Mouse (Mus musculus) forebrain, embryonic 13.5 days (tissue): ENCODE data around the gene Itgb3. TPM values are rescaled to one million over a fixed set of nuclear protein-coding genes. Genes with fewer than 3 reads are reported as not detected.
"Not testable (repeated sequence)": the region's sequence is repeated elsewhere in the genome, so short reads cannot be mapped to it uniquely, and the experiment has no call there.

Experiments used
- ATAC-seq: fragments of 200-750 bp; cut with Nextera tagmentation; 2 replicates; pipeline ENCODE4 v1.8.0; 2017
- H3K27ac ChIP-seq: fragments of 300-500 bp; sonication (generic); 2 replicates; pipeline ENCODE4 v1.5.1; 2015; ENCODE audit warnings: inconsistent platforms, mild to moderate bottlenecking, moderate library complexity
- H3K27me3 ChIP-seq: fragments of 300-500 bp; sonication (generic); 2 replicates; pipeline ENCODE4 v1.6.1; 2015; ENCODE audit warnings: mild to moderate bottlenecking, inconsistent platforms
- H3K36me3 ChIP-seq: fragments of 300-500 bp; sonication (generic); 2 replicates; pipeline ENCODE4 v1.6.1; 2015; ENCODE audit warnings: mild to moderate bottlenecking, inconsistent platforms; ENCODE audit not compliant: poor library complexity, severe bottlenecking
- H3K4me1 ChIP-seq: fragments of 300-500 bp; sonication (generic); 2 replicates; pipeline ENCODE4 v1.6.1; 2015; ENCODE audit warnings: inconsistent platforms
- H3K4me2 ChIP-seq: fragments of 300-500 bp; sonication (generic); 2 replicates; pipeline ENCODE4 v1.6.1; 2015; ENCODE audit warnings: inconsistent platforms, mild to moderate bottlenecking, moderate library complexity
- H3K4me3 ChIP-seq: fragments of 300-500 bp; sonication (generic); 2 replicates; pipeline ENCODE4 v1.5.1; 2015; ENCODE audit warnings: mild to moderate bottlenecking, inconsistent platforms
- H3K9ac ChIP-seq: fragments of 300-500 bp; sonication (generic); 2 replicates; pipeline ENCODE4 v1.6.1; 2015; ENCODE audit warnings: mild to moderate bottlenecking, inconsistent platforms
- H3K9me3 ChIP-seq: fragments of 300-500 bp; sonication (generic); replicated peaks from 2 replicates; pipeline ENCODE4 v1.6.1; 2016; ENCODE audit warnings: inconsistent platforms
- WGBS: fragments of 180-500 bp; shearing (Covaris S2); methylation state at CpG from one replicate; pipeline ENCODE4 v1.1.7; 2015; 5-methylcytosine and 5-hydroxymethylcytosine counted together
- polyA plus RNA-seq: library from polyadenylated mRNA; unstranded; fragments of >200 nt; fragmentation: Nextera tagmentation; extraction: Ambion mirVana; gene quantifications from 2 replicates; pipeline ENCODE4 v1.2.1, GENCODE M21; 2015

The Itgb3 gene
- polyA plus RNA-seq = 0.43 and 0.89 TPM in 2 replicates

GRCm38 (mm10) chr11:104607491-104608245, at the start of gene Itgb3:
Gene Itgb3 (plus strand): TSS chr11:104608000.
- Histone ChIP-seq H3K27ac (no peak within 1 kb of the TSS), H3K9ac (peak within 1 kb of the TSS; percentile 60), H3K9me3 (no peaks in the 10 kb centered on the region), H3K4me2 (peak within 1 kb of the TSS; percentile 91), H3K4me3 (peak within 1 kb of the TSS; percentile 56), H3K4me1 (peaks cover 11% of the 10 kb centered on the region), H3K27me3 (peaks cover 43% of the 10 kb centered on the region), H3K36me3 (no peaks in the 10 kb centered on the region)
- 1% methylated on average over 44 of the region's 51 CpGs for WGBS
- peak; percentile 87 for ATAC-seq

DNA sequence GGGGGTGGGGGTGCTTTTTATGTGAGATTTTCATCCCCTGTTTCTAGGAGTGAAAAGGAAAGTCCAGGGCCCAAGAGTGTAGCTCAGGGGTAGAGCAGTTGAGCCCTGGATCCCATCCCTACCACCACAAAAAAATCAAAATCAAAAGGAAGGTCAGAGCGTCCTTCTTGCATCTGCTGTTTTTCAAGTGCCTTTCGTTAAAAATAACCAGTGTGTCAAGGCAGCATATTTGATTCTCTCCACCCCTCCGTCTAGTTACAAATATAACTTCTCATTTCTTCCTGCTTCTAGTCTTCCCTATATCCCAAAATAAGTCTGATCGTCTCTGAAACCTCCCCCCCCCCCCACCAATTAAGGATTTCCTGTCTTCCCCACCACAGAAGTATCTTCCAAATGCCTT, 49.7 kb upstream of the Itgb3 start:
- Histone ChIP-seq H3K27me3 (no peaks in the 10 kb centered on the region), H3K4me3 (no peak overlapping the region), H3K36me3 (no peaks in the 10 kb centered on the region), H3K9ac (no peak overlapping the region), H3K9me3 (no peaks in the 10 kb centered on the region), H3K4me1 (no peaks in the 10 kb centered on the region), H3K4me2 (no peak overlapping the region), H3K27ac (no peak overlapping the region)
- no peak for ATAC-seq
- WGBS = 94% methylated on average over 4 of the region's 4 CpGs

DNA sequence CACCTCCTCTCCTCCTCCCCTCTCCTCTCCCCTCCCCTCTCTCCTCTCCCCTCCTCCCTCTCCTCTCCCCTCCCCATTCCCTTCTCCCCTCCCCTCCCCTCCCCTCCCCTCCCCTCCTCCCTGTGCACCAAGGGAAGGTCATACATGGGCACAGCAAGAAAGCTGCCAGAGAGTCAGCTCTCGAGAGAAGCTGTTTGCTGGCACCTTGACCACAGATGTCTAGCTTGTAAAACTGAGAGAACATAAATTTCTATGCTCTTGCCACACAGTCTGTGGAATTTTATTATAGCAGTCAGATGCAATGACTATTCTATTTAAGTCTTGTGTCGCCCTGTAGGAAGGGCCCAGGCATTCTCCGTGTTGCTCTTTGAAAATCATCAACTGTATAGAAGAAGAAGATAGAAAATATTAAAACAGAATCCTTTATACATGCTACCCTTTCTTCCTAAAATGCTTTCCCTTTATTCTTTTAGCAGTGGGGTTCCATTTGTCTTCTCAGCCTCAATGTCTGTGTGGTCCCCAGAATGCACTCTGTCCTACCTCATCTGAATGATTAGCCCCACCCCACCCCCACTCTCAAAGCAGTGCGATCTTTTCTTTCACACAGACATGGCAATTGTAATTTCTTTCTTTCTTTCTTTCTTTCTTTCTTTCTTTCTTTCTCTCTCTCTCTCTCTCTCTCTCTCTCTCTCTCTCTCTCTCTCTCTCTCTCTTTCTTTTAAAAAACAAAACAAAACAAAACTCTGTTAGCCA, 49.0 kb upstream of the Itgb3 start:
- H3K4me1 ChIP-seq = no peaks in the 10 kb centered on the region
- no peaks in the 10 kb centered on the region for H3K36me3 ChIP-seq
- H3K4me3 ChIP-seq = no peak overlapping the region
- ATAC-seq = no peak
- 56% methylated on average over 4 of the region's 4 CpGs for WGBS
- no peak overlapping the region for H3K4me2 ChIP-seq
- no peaks in the 10 kb centered on the region for H3K9me3 ChIP-seq
- no peaks in the 10 kb centered on the region for H3K27me3 ChIP-seq
- no peak overlapping the region for H3K27ac ChIP-seq
- H3K9ac ChIP-seq = no peak overlapping the region

DNA sequence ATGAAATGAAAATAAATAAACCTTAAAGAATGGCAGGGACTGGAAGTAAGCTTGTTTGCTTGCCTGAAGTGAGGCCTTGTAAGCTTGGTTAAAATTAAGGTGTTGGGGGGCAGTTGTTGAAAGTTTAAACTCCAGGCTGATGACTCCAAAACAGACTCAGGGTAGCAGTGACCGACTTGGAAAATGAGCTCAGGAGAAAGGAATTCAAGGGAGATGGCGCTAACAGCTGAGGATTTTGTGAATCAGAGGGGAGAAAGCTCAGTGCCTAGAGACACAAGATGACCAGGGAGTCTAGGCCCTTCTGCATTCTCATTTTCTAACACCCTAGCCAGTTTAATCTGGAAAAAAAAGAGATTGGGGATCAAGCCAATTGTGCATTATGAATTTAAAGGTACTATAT, 46.8 kb upstream of the Itgb3 start:
- Histone ChIP-seq H3K4me1 (no peaks in the 10 kb centered on the region), H3K4me2 (no peak overlapping the region), H3K27ac (no peak overlapping the region), H3K36me3 (no peaks in the 10 kb centered on the region), H3K4me3 (no peak overlapping the region), H3K9ac (no peak overlapping the region), H3K9me3 (no peaks in the 10 kb centered on the region), H3K27me3 (no peaks in the 10 kb centered on the region)
- ATAC-seq = no peak
- WGBS = 58% methylated on average over 2 of the region's 2 CpGs

GRCm38 (mm10) chr11:104563496-104563895, 44.3 kb upstream of the Itgb3 start:
- no peak for ATAC-seq
- H3K9me3 ChIP-seq = no peaks in the 10 kb centered on the region
- H3K4me1 ChIP-seq = no peaks in the 10 kb centered on the region
- H3K4me2 ChIP-seq = no peak overlapping the region
- H3K4me3 ChIP-seq = no peak overlapping the region
- no peak overlapping the region for H3K27ac ChIP-seq
- WGBS = 82% methylated on average over 1 of the region's 1 CpGs
- no peak overlapping the region for H3K9ac ChIP-seq
- H3K36me3 ChIP-seq = no peaks in the 10 kb centered on the region
- H3K27me3 ChIP-seq = no peaks in the 10 kb centered on the region

DNA sequence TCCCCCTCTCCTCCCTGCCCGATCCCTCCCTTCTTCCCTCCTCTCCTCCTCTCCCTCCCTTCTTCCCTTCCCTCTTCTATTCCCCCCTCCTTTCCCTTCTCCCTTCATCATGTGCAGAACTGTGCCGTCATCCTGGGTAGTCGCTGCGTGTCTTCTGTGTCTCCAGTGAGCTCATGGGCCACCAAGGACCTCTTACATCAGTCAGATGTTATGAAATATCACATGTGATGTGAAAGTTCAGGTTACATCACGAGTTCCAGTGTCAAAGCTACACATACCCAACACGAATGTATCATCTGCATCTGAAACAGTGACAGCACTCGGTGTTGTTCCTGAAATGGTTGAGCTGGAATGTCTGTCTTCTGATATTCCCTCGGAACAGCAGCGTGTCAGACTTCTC, 42.6 kb upstream of the Itgb3 start:
- H3K27ac ChIP-seq = no peak overlapping the region
- H3K4me1 ChIP-seq = no peaks in the 10 kb centered on the region
- H3K9me3 ChIP-seq = 0 out of 2 replicates have a peak, but pooled peaks cover 3% of the 10 kb centered on the region
- H3K27me3 ChIP-seq = no peaks in the 10 kb centered on the region
- WGBS = 88% methylated on average over 9 of the region's 9 CpGs
- no peak overlapping the region for H3K4me2 ChIP-seq
- no peak overlapping the region for H3K4me3 ChIP-seq
- no peak overlapping the region for H3K9ac ChIP-seq
- H3K36me3 ChIP-seq = no peaks in the 10 kb centered on the region
- no peak for ATAC-seq

DNA sequence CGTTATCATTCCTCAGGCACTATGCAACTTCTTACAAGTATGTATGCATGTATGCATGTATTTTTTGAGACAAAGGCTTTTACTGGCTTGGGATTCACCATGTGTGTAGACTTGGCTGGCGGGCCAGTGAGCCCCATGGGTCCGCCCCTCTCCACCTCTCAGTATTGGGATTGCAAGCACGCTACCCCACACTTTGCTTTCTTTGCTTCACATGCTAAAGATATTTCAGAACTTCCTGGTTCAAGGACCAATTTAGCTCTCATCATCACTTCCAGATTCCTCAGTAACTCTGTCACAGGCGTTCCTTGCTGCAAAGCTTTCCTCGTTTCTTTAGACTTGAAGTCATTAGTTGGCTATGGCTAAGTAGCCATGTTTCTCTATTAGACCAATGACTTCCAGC, 41.7 kb upstream of the Itgb3 start:
- Histone ChIP-seq H3K27ac (no peak overlapping the region), H3K36me3 (no peaks in the 10 kb centered on the region), H3K4me1 (no peaks in the 10 kb centered on the region), H3K4me2 (no peak overlapping the region), H3K9me3 (0 out of 2 replicates have a peak, but pooled peaks cover 3% of the 10 kb centered on the region), H3K9ac (no peak overlapping the region), H3K27me3 (no peaks in the 10 kb centered on the region), H3K4me3 (no peak overlapping the region)
- 86% methylated on average over 6 of the region's 6 CpGs for WGBS
- ATAC-seq = no peak

GRCm38 (mm10) chr11:104566796-104567195, 41.0 kb upstream of the Itgb3 start:
- Histone ChIP-seq H3K27ac (no peak overlapping the region), H3K9me3 (0 out of 2 replicates have a peak, but pooled peaks cover 3% of the 10 kb centered on the region), H3K27me3 (0 out of 2 replicates have a peak, but pooled peaks cover under 1% of the 10 kb centered on the region), H3K4me2 (no peak overlapping the region), H3K4me1 (0 out of 2 replicates have a peak, but pooled peaks cover 3% of the 10 kb centered on the region), H3K36me3 (no peaks in the 10 kb centered on the region), H3K9ac (no peak overlapping the region), H3K4me3 (no peak overlapping the region)
- ATAC-seq = no peak
- WGBS = 79% methylated on average over 2 of the region's 2 CpGs

- Histone ChIP-seq H3K9me3 (0 out of 2 replicates have a peak, but pooled peaks cover 3% of the 10 kb centered on the region), H3K9ac (no peak overlapping the region), H3K4me1 (0 out of 2 replicates have a peak, but pooled peaks cover 3% of the 10 kb centered on the region), H3K27ac (no peak overlapping the region), H3K4me2 (no peak overlapping the region), H3K27me3 (peaks cover 10% of the 10 kb centered on the region; the same call in 1 of the 2 replicates), H3K36me3 (no peaks in the 10 kb centered on the region), H3K4me3 (no peak overlapping the region)
- no peak for ATAC-seq
- WGBS = 91% methylated on average over 9 of the region's 9 CpGs
These were observed 40.1 kb upstream of the Itgb3 start for GRCm38 (mm10) chr11:104567736-104568135.

DNA sequence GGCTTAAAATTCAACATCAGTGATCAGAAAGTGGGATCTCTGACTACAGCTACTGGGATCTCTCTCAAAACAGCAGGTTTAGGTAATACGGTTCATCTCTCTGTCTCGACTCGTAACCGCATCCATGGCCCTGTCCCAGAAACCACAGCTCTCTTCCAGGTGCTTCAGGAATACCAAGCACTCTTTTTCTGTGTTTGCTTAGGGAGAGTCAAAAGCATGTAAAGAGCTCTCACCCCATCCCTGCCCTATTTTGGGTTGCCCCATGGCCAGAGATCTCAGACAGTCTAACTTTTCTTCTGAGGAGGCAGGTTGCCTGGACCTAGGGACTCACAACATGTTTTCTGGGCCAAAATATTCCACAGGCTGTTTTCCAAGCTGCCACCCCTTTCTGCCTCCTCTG, 39.5 kb upstream of the Itgb3 start:
- Histone ChIP-seq H3K4me1 (0 out of 2 replicates have a peak, but pooled peaks cover 3% of the 10 kb centered on the region), H3K36me3 (no peaks in the 10 kb centered on the region), H3K9ac (no peak overlapping the region), H3K9me3 (0 out of 2 replicates have a peak, but pooled peaks cover 3% of the 10 kb centered on the region), H3K4me3 (no peak overlapping the region), H3K27ac (no peak overlapping the region), H3K27me3 (peaks cover 11% of the 10 kb centered on the region; the same call in 1 of the 2 replicates), H3K4me2 (no peak overlapping the region)
- ATAC-seq = no peak
- 94% methylated on average over 4 of the region's 4 CpGs for WGBS

DNA sequence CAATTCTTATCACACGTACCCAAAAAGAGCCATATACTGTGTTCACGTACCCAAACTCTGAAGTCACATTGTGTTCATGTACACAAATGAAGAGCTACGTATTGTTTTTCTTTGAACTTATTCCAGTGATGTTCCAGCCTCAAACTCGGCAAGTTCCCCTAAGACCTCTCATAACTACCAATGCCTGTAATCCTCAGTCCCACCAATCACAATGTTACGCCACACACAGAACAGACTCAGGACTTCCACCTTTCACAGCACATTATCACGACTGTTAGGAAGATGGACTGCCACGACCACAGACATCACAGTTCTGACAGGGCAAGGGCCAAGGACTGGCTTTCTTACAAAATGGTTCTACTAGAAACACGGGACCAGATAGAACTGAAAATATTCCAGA, 37.3 kb upstream of the Itgb3 start:
- H3K4me3 ChIP-seq, ATAC-seq, H3K4me1 ChIP-seq, H3K4me2 ChIP-seq, H3K9me3 ChIP-seq, H3K36me3 ChIP-seq, H3K9ac ChIP-seq, H3K27ac ChIP-seq: not testable (repeated sequence)
- 87% methylated on average over 8 of the region's 8 CpGs for WGBS
- peaks cover 11% of the 10 kb centered on the region; the same call in 1 of the 2 replicates for H3K27me3 ChIP-seq

DNA sequence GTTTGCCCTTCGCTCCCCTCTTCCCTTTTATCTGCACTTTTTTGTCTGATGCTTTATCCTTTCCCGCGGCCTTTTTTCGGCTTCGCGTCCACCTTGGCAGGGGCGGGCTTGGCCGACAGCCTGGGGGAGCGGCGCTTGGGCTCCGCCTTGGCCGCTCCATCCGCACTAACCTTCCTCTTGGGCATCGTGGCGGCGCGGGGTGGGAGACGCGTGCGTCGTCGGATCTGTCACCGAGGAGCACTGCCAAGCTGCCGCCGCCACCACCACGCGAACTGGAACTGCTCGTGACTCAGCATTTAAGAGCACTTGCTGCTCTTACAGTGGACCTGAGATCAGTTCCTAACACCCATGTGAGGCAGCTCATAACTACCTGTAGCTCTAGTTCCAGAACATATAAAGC, 36.4 kb upstream of the Itgb3 start:
- peak overlapping the region; percentile 62 for H3K4me2 ChIP-seq
- WGBS = under 1% methylated on average over 28 of the region's 28 CpGs
- H3K36me3 ChIP-seq, H3K4me1 ChIP-seq, H3K27ac ChIP-seq, H3K9me3 ChIP-seq, H3K9ac ChIP-seq: not testable (repeated sequence)
- peaks cover 11% of the 10 kb centered on the region; the same call in 1 of the 2 replicates for H3K27me3 ChIP-seq
- H3K4me3 ChIP-seq = peak overlapping the region; percentile 32
- ATAC-seq = peak; percentile 45; the same call in 1 of the 2 replicates
